ENCODE assay signal across 10 mouse cellular contexts in the genomic region with DNA sequence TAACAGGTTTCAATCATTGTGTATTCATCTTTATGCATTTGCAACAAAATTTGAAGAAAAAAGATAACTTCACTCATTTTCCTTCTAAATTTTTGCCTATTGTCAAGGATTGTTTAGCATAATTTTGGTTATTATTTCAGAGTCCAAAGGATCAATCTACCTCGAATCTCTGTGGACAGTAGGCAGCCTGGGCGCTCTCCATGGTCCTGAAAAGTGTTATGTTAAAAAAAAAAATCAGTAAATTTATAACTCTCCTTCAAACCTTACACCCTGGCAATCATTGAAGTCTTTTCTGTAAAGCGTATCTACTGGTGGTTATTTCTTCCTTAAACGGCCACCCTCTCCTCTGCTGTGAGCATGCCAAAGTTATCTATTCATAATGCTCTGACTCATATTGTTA. TPM values are rescaled to one million over a fixed set of nuclear protein-coding genes. Genes with fewer than 3 reads are reported as not detected.
DNase-seq lines count a peak whose midpoint lies in the region; ATAC-seq and TF ChIP-seq lines count a peak whose summit lies in the region.
"Had no signal": no experiment of that assay in that cellular context is flagged by ENCODE, and none has a peak within 500 bp of the region (broad histone marks: within the 10 kb centered on the region; RNA-seq: fewer than 3 reads in every experiment).

No protein-coding gene starts in this region.

- H3K9me3 ChIP-seq in heart, postnatal 0 days (replicated peaks; ENCODE audit: control insufficient read depth, low read length) = no peaks in the 10 kb centered on the region
- H3K9me3 ChIP-seq in heart, embryonic 11.5 days (replicated peaks; ENCODE audit: control insufficient read depth, low read length) = no peaks in the 10 kb centered on the region
- no peaks in the 10 kb centered on the region for H3K9me3 ChIP-seq in hindbrain, embryonic 12.5 days (replicated peaks)
- H3K9me3 ChIP-seq: heart, embryonic 15.5 days; megakaryocyte, embryonic 14.5 days had no signal

- H3K4me2 ChIP-seq in heart, postnatal 0 days (ENCODE audit: low read depth, low read length) = no peak overlapping the region
- H3K4me2 ChIP-seq in heart, embryonic 11.5 days = no peak overlapping the region
- no peak overlapping the region for H3K4me2 ChIP-seq in hindbrain, embryonic 12.5 days (replicated peaks)
- H3K4me2 ChIP-seq: heart, embryonic 15.5 days had no signal

- no peak for TF ChIP-seq CTCF in heart, postnatal 0 days (IDR thresholded peaks at IDR 0.05; ENCODE audit: low read depth)

- no peak overlapping the region for H3K4me3 ChIP-seq in heart, postnatal 0 days (ENCODE audit: low read depth, low read length)
- H3K4me3 ChIP-seq in heart, embryonic 11.5 days (ENCODE audit: low read depth, low read length) = no peak overlapping the region
- no peak overlapping the region for H3K4me3 ChIP-seq in hindbrain, embryonic 12.5 days
- H3K4me3 ChIP-seq: heart, embryonic 15.5 days; megakaryocyte, embryonic 14.5 days had no signal

- H3K36me3 ChIP-seq in heart, postnatal 0 days (replicated peaks; ENCODE audit: control insufficient read depth, insufficient read depth, low read length) = no peaks in the 10 kb centered on the region
- no peaks in the 10 kb centered on the region for H3K36me3 ChIP-seq in heart, embryonic 11.5 days (ENCODE audit: control insufficient read depth, insufficient read depth, low read length)
- H3K36me3 ChIP-seq in hindbrain, embryonic 12.5 days = no peaks in the 10 kb centered on the region
- H3K36me3 ChIP-seq: heart, embryonic 15.5 days had no signal

- TF ChIP-seq EP300 in heart, postnatal 0 days (IDR thresholded peaks at IDR 0.05; ENCODE audit: low read depth) = no peak

- no peaks in the 10 kb centered on the region for H3K27me3 ChIP-seq in heart, postnatal 0 days (ENCODE audit: control insufficient read depth, insufficient read depth, low read length)
- H3K27me3 ChIP-seq in heart, embryonic 11.5 days (ENCODE audit: control insufficient read depth, insufficient read depth, low read length) = no peaks in the 10 kb centered on the region
- no peaks in the 10 kb centered on the region for H3K27me3 ChIP-seq in hindbrain, embryonic 12.5 days
- H3K27me3 ChIP-seq: heart, embryonic 15.5 days; megakaryocyte, embryonic 14.5 days had no signal

- no peak for ATAC-seq in heart, postnatal 0 days (ENCODE audit: insufficient read depth, low read depth)
- no peak for ATAC-seq in heart, embryonic 11.5 days (replicated peaks; ENCODE audit: insufficient number of reproducible peaks, low FRiP score, low TSS enrichment)
- no peak for ATAC-seq in hindbrain, embryonic 12.5 days (ENCODE audit: low FRiP score)

- no peaks in the 10 kb centered on the region for H3K4me1 ChIP-seq in heart, postnatal 0 days (ENCODE audit: control insufficient read depth, insufficient read depth)
- H3K4me1 ChIP-seq in heart, embryonic 11.5 days (ENCODE audit: control insufficient read depth, insufficient read depth, low read length) = no peaks in the 10 kb centered on the region
- H3K4me1 ChIP-seq in hindbrain, embryonic 12.5 days = peaks cover 26% of the 10 kb centered on the region
- H3K4me1 ChIP-seq: heart, embryonic 15.5 days; megakaryocyte, embryonic 14.5 days had no signal

- WGBS in heart, postnatal 0 days = 37% methylated on average over 4 of the region's 4 CpGs
- 50% methylated on average over 4 of the region's 4 CpGs for WGBS in heart, embryonic 11.5 days (ENCODE audit: insufficient replicate concordance)
- WGBS in hindbrain, embryonic 12.5 days = 62% methylated on average over 4 of the region's 4 CpGs

- H3K9ac ChIP-seq in heart, postnatal 0 days (replicated peaks; ENCODE audit: low read depth, low read length) = no peak overlapping the region
- no peak overlapping the region for H3K9ac ChIP-seq in heart, embryonic 11.5 days (ENCODE audit: low read depth, low read length)
- no peak overlapping the region for H3K9ac ChIP-seq in hindbrain, embryonic 12.5 days
- H3K9ac ChIP-seq: heart, embryonic 15.5 days had no signal

- DNase-seq in heart, postnatal 0 days (ENCODE audit: low spot score) = peak; percentile 6
- peak; percentile 14 for DNase-seq in urinary bladder, postnatal 14 days (ENCODE audit: low spot score)
- no peak for DNase-seq in urinary bladder, adult 2 months (ENCODE audit: low spot score)
- DNase-seq in induced T-regulatory cell, adult 2 months (ENCODE audit: low read depth) = peak; percentile 33
- DNase-seq in layer of hippocampus, postnatal 36 days = no peak
- no peak for DNase-seq in T-cell, adult 2 months (ENCODE audit: low spot score)

- H3K27ac ChIP-seq in heart, postnatal 0 days (ENCODE audit: low read depth) = no peak overlapping the region
- H3K27ac ChIP-seq in heart, embryonic 11.5 days (ENCODE audit: low read depth, low read length) = no peak overlapping the region
- H3K27ac ChIP-seq in hindbrain, embryonic 12.5 days = no peak overlapping the region
- H3K27ac ChIP-seq: heart, embryonic 15.5 days had no signal

RNA-seq across cellular contexts. Expression of gene Tmem178b, which starts 26.2 kb away (rescaled TPM):
- total RNA-seq in heart, postnatal 0 days (2014; rRNA removed; ENCODE audit: low replicate concordance) = not detected in 2 replicates
- 0.04 and 0.07 TPM in 2 replicates for polyA plus RNA-seq in heart, postnatal 0 days (2015; fragmentation: Nextera tagmentation; extraction: Ambion mirVana)
- polyA plus RNA-seq in heart, embryonic 11.5 days (2014; fragmentation: Nextera tagmentation; extraction: Ambion mirVana) = 0.03 and 0.26 TPM in 2 replicates
- polyA plus RNA-seq in urinary bladder, adult 2 months (2012; rRNA removed) = 0.70 and 1.1 TPM in 2 replicates
- 100 to 1,000 TPM; 167 to 171 TPM for total RNA-seq in layer of hippocampus, postnatal 36 days (2021)
- 17.1 and 19.4 TPM in 2 replicates for polyA plus RNA-seq in hindbrain, embryonic 12.5 days (2016; fragmentation: Nextera tagmentation; extraction: Ambion mirVana)

Comparison
In these comparisons a context has a peak if more than half of its experiments do, and no peak if none do; other contexts are left out.
1. DNase-seq: peak in heart, postnatal 0 days (single experiment), urinary bladder, postnatal 14 days (single experiment) and induced T-regulatory cell, adult 2 months (single experiment); none in urinary bladder, adult 2 months (single experiment), layer of hippocampus, postnatal 36 days (0 of 2) and T-cell, adult 2 months (single experiment).